Mouse (Mus musculus) CH12.LX (cell line): ENCODE results near the gene Tmem262. TPM values are rescaled to one million over a fixed set of nuclear protein-coding genes. Genes with fewer than 3 reads are reported as not detected.

Experiments
- DNase-seq: peaks from one replicate; pipeline ENCODE4 v3.0.0-alpha.2; 2013; ENCODE audit errors: extremely low read depth
- H3K27ac ChIP-seq: 2 replicates; pipeline ENCODE4 v1.5.1; 2012; ENCODE audit warnings: low read depth, mild to moderate bottlenecking, control low read depth, moderate library complexity; ENCODE audit not compliant: insufficient read depth
- H3K27me3 ChIP-seq: replicated peaks from 2 replicates; pipeline ENCODE3; 2012; ENCODE audit warnings: inconsistent platforms
- H3K36me3 ChIP-seq, 2 experiments: replicated peaks in 1 of 2; 2 replicates each; pipeline versions ENCODE3 to v1.6.1; 2012; ENCODE audit warnings: inconsistent platforms in 1 of 2, low read length in 1 of 2, mild to moderate bottlenecking in 1 of 2, mixed read lengths in 1 of 2, moderate library complexity in 1 of 2; ENCODE audit not compliant: control insufficient read depth in 1 of 2, insufficient read depth in 1 of 2
- H3K4me1 ChIP-seq, 2 experiments: 2 replicates each; pipeline ENCODE4 v1.6.1; 2012; ENCODE audit warnings: inconsistent platforms in 1 of 2, moderate library complexity in 1 of 2; ENCODE audit not compliant: insufficient read depth in 2 of 2, control insufficient read depth in 1 of 2
- H3K4me2 ChIP-seq: 2 replicates; pipeline ENCODE4 v1.6.1; 2012; ENCODE audit warnings: low read depth, mild to moderate bottlenecking, control low read depth; ENCODE audit not compliant: poor library complexity, insufficient read depth, severe bottlenecking
- H3K4me3 ChIP-seq, 3 experiments: fragments of 150-350 bp in 1 of 3; sonication (generic) in 1 of 3; replicated peaks in 1 of 3; 2 replicates each; pipeline versions ENCODE3 to v1.5.1; 2011 to 2012; ENCODE audit warnings: low read depth in 2 of 3, low read length in 2 of 3, mild to moderate bottlenecking in 2 of 3, moderate library complexity in 2 of 3, control low read depth in 1 of 3, improper control_type of control experiment in 1 of 3, inconsistent platforms in 1 of 3, mixed read lengths in 1 of 3; ENCODE audit not compliant: poor library complexity in 1 of 3
- H3K79me2 ChIP-seq: replicated peaks from 2 replicates; pipeline ENCODE4 v1.6.1; 2012; ENCODE audit warnings: mild to moderate bottlenecking, moderate library complexity; ENCODE audit not compliant: control insufficient read depth, poor library complexity, insufficient read depth, severe bottlenecking; ENCODE audit errors: extremely low read depth
- H3K9ac ChIP-seq: 2 replicates; pipeline ENCODE4 v1.6.1; 2012; ENCODE audit warnings: low read depth, mild to moderate bottlenecking, control low read depth, moderate library complexity; ENCODE audit not compliant: insufficient read depth
- H3K9me3 ChIP-seq: replicated peaks from 2 replicates; pipeline ENCODE3; 2012; ENCODE audit warnings: low read length, inconsistent platforms, mixed read lengths
- CHD2 ChIP-seq: IDR thresholded peaks from 2 replicates; pipeline ENCODE4 v1.6.1; 2011; ENCODE audit warnings: low read length, improper control_type of control experiment
- E2F4 ChIP-seq: IDR thresholded peaks from 2 replicates; pipeline ENCODE4 v1.6.1; 2011; ENCODE audit warnings: low read depth, low read length, improper control_type of control experiment; ENCODE audit not compliant: insufficient replicate concordance
- EP300 ChIP-seq: IDR thresholded peaks from 2 replicates; pipeline ENCODE4 v1.6.1; 2011; ENCODE audit warnings: low read length, improper control_type of control experiment
- IRF4 ChIP-seq: IDR thresholded peaks from 2 replicates; pipeline ENCODE4 v1.6.1; 2014; ENCODE audit warnings: low read depth, mild to moderate bottlenecking, inconsistent platforms, low read length, improper control_type of control experiment
- JUND ChIP-seq: conservative IDR thresholded peaks from 2 replicates; pipeline ENCODE4 v1.6.1; 2011; ENCODE audit warnings: low read depth, low read length, improper control_type of control experiment
- MAFK ChIP-seq: IDR thresholded peaks from 2 replicates; pipeline ENCODE4 v1.6.1; 2011; ENCODE audit warnings: low read length, improper control_type of control experiment; ENCODE audit not compliant: insufficient replicate concordance
- MAX ChIP-seq: IDR thresholded peaks from 2 replicates; pipeline ENCODE4 v1.6.1; 2011; ENCODE audit warnings: low read length, improper control_type of control experiment
- MAZ ChIP-seq: IDR thresholded peaks from 2 replicates; pipeline ENCODE4 v1.6.1; 2012; ENCODE audit warnings: low read depth, mild to moderate bottlenecking, inconsistent platforms, low read length, improper control_type of control experiment, moderate library complexity
- MEF2A ChIP-seq: IDR thresholded peaks from 2 replicates; pipeline ENCODE4 v1.6.1; 2014; ENCODE audit warnings: low read depth, mild to moderate bottlenecking, inconsistent platforms, low read length, improper control_type of control experiment, borderline replicate concordance
- RAD21 ChIP-seq: IDR thresholded peaks from 2 replicates; pipeline ENCODE4 v1.6.1; 2011; ENCODE audit warnings: low read depth, mild to moderate bottlenecking, low read length, improper control_type of control experiment, moderate library complexity
- RCOR1 ChIP-seq: conservative IDR thresholded peaks from 2 replicates; pipeline ENCODE4 v1.6.1; 2012; ENCODE audit warnings: low read depth, mild to moderate bottlenecking, inconsistent platforms, low read length, improper control_type of control experiment
- SIN3A ChIP-seq: IDR thresholded peaks from 2 replicates; pipeline ENCODE4 v1.6.1; 2012; ENCODE audit warnings: low read length, improper control_type of control experiment, inconsistent platforms
- TBP ChIP-seq: conservative IDR thresholded peaks from 2 replicates; pipeline ENCODE4 v1.6.1; 2011; ENCODE audit warnings: low read depth, low read length, improper control_type of control experiment
- USF1 ChIP-seq: IDR thresholded peaks from 2 replicates; pipeline ENCODE4 v1.6.1; 2014; ENCODE audit warnings: low read depth, mild to moderate bottlenecking, inconsistent platforms, low read length, improper control_type of control experiment
- ZC3H11A ChIP-seq: IDR thresholded peaks from 2 replicates; pipeline ENCODE4 v1.6.1; 2012; ENCODE audit warnings: low read depth, mild to moderate bottlenecking, inconsistent platforms, low read length, improper control_type of control experiment
- ZKSCAN1 ChIP-seq: IDR thresholded peaks from 2 replicates; pipeline ENCODE4 v1.6.1; 2012; ENCODE audit warnings: low read depth, inconsistent platforms, low read length, improper control_type of control experiment, borderline replicate concordance
- dilution Hi-C: fragments of 300-500 bp; cut with MboI; formaldehyde crosslinking; loops from 2 replicates; pipeline ENCODE4 v1.14.3; 2020; ENCODE audit warnings: low sequenced_read_pairs; ENCODE audit not compliant: extremely low pct_unique_long_range_greater_than_20kb, extremely low pct_ligation_motif_present
- in situ Hi-C: fragments of 300-500 bp; cut with MboI; formaldehyde crosslinking; loops from 3 replicates; pipeline ENCODE4 v1.14.3; 2019; ENCODE audit warnings: low sequenced_read_pairs, low pct_ligation_motif_present, low pct_unique_long_range_greater_than_20kb, mixed read lengths
- polyA plus RNA-seq: library from polyadenylated mRNA; unstranded; fragments of >175 nt; gene quantifications from 2 replicates; pipeline ENCODE4 v1.2.1, GENCODE M21; 2012; ENCODE audit warnings: low read depth; ENCODE audit not compliant: insufficient read length
- total RNA-seq, 2 experiments: library from RNA; depleted of rRNA; stranded (reverse); fragments of 300-350 nt in 1 of 2; fragments of >200 nt in 1 of 2; gene quantifications; 2 replicates each; pipeline ENCODE4 v1.2.3; 2012 to 2014

The Tmem262 gene
- total and polyA plus RNA-seq, 3 experiments = not detected

- H3K4me3 ChIP-seq = no peak overlapping the region
- H3K9me3 ChIP-seq = no peaks in the 10 kb centered on the region
- in situ Hi-C loops = no loop called here
- DNase-seq = no peak
- no peak overlapping the region for H3K27ac ChIP-seq
- no peaks in the 10 kb centered on the region for H3K27me3 ChIP-seq
- dilution Hi-C loops = no loop called here
- peaks cover 0 to 7% of the 10 kb centered on the region in 2 experiments; a peak in 2 of 4 replicates for H3K4me1 ChIP-seq
- TF ChIP-seq SIN3A = no peak
- TF ChIP-seq ZKSCAN1 = no peak
- no peak for TF ChIP-seq JUND
- no peak for TF ChIP-seq RAD21
- no peak for TF ChIP-seq MAZ
- no peak for TF ChIP-seq TBP
- no peak for TF ChIP-seq MAX
- no peak for TF ChIP-seq CHD2
- TF ChIP-seq ZC3H11A = no peak
- no peak for TF ChIP-seq MEF2A
- TF ChIP-seq E2F4 = no peak
- no peak for TF ChIP-seq IRF4
- H3K4me2 ChIP-seq = no peak overlapping the region
- H3K9ac ChIP-seq = no peak overlapping the region
- H3K36me3 ChIP-seq = peaks cover 0 to 41% of the 10 kb centered on the region in 2 experiments
- H3K79me2 ChIP-seq = no peaks in the 10 kb centered on the region
Measured at GRCm38 (mm10) chr19:6104476-6104875, 24.6 kb downstream of the Tmem262 start.

- Histone ChIP-seq H3K79me2 (no peaks in the 10 kb centered on the region), H3K9ac (no peak within 1 kb of the TSS), H3K4me3 (no peak within 1 kb of the TSS), H3K36me3 (peaks cover 0 to 33% of the 10 kb centered on the region in 2 experiments), H3K27ac (no peak within 1 kb of the TSS), H3K4me2 (no peak within 1 kb of the TSS), H3K9me3 (no peaks in the 10 kb centered on the region), H3K4me1 (peaks cover 0 to 7% of the 10 kb centered on the region in 2 experiments; a peak in 2 of 4 replicates), H3K27me3 (no peaks in the 10 kb centered on the region)
- dilution Hi-C loops = no loop called here
- in situ Hi-C loops = no loop called here
- TF ChIP-seq EP300 = no peak
- TF ChIP-seq RCOR1 = no peak
- TF ChIP-seq MAFK = no peak
- no peak for TF ChIP-seq USF1
- no peak for DNase-seq
Measured at GRCm38 (mm10) chr19:6105586-6105985, 25.8 kb downstream of the Tmem262 start, which contains the start of gene Naaladl1. TSS of gene Naaladl1 (plus strand) at chr19:6105782.
